Mouse (Mus musculus) forebrain, embryonic 13.5 days (tissue): Measurements from ENCODE around the gene Medag. TPM values are rescaled to one million over a fixed set of nuclear protein-coding genes. Genes with fewer than 3 reads are reported as not detected.
A peak's percentile ranks its signal among the peaks of the same experiment; 100 is the strongest.

Source experiments
- ATAC-seq: fragments of 200-750 bp; cut with Nextera tagmentation; 2 replicates; pipeline ENCODE4 v1.8.0; 2017
- H3K27ac ChIP-seq: fragments of 300-500 bp; sonication (generic); 2 replicates; pipeline ENCODE4 v1.5.1; 2015; ENCODE audit warnings: inconsistent platforms, mild to moderate bottlenecking, moderate library complexity
- H3K27me3 ChIP-seq: fragments of 300-500 bp; sonication (generic); 2 replicates; pipeline ENCODE4 v1.6.1; 2015; ENCODE audit warnings: mild to moderate bottlenecking, inconsistent platforms
- H3K36me3 ChIP-seq: fragments of 300-500 bp; sonication (generic); 2 replicates; pipeline ENCODE4 v1.6.1; 2015; ENCODE audit warnings: mild to moderate bottlenecking, inconsistent platforms; ENCODE audit not compliant: poor library complexity, severe bottlenecking
- H3K4me1 ChIP-seq: fragments of 300-500 bp; sonication (generic); 2 replicates; pipeline ENCODE4 v1.6.1; 2015; ENCODE audit warnings: inconsistent platforms
- H3K4me2 ChIP-seq: fragments of 300-500 bp; sonication (generic); 2 replicates; pipeline ENCODE4 v1.6.1; 2015; ENCODE audit warnings: inconsistent platforms, mild to moderate bottlenecking, moderate library complexity
- H3K4me3 ChIP-seq: fragments of 300-500 bp; sonication (generic); 2 replicates; pipeline ENCODE4 v1.5.1; 2015; ENCODE audit warnings: mild to moderate bottlenecking, inconsistent platforms
- H3K9ac ChIP-seq: fragments of 300-500 bp; sonication (generic); 2 replicates; pipeline ENCODE4 v1.6.1; 2015; ENCODE audit warnings: mild to moderate bottlenecking, inconsistent platforms
- H3K9me3 ChIP-seq: fragments of 300-500 bp; sonication (generic); replicated peaks from 2 replicates; pipeline ENCODE4 v1.6.1; 2016; ENCODE audit warnings: inconsistent platforms
- WGBS: fragments of 180-500 bp; shearing (Covaris S2); methylation state at CpG from one replicate; pipeline ENCODE4 v1.1.7; 2015; 5-methylcytosine and 5-hydroxymethylcytosine counted together
- polyA plus RNA-seq: library from polyadenylated mRNA; unstranded; fragments of >200 nt; fragmentation: Nextera tagmentation; extraction: Ambion mirVana; gene quantifications from 2 replicates; pipeline ENCODE4 v1.2.1, GENCODE M21; 2015

The Medag gene
- polyA plus RNA-seq, 1 experiment from 2014 or later: 1.1 TPM

DNA sequence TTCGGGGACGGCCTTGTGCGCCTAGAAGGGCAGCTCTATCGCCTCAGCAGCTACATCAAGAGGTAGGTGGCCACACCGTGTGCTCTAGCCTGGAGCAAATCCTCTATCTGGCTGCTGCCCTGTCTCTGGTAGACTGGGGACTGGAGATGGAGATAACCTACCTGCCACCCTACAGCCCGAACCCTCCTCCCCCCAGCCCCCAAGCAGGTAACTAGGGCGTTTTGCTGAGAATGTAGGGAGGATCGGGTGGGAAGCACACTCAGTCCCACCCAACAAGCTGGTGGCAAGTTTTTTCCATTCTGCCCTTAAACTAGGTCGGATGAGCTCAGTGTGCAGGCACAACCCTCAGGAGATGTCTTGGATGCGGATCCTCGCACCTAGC, 636 bp downstream of the Medag start:
- H3K4me2 ChIP-seq: peak overlapping the region; percentile 66
- ATAC-seq: peak; percentile 57; the same call in 1 of the 2 replicates
- no peak overlapping the region for H3K27ac ChIP-seq
- H3K4me3 ChIP-seq: peak overlapping the region; percentile 33
- 31% methylated on average over 11 of the region's 11 CpGs for WGBS
- no peaks in the 10 kb centered on the region for H3K36me3 ChIP-seq
- peak overlapping the region; percentile 61 for H3K9ac ChIP-seq
- H3K27me3 ChIP-seq: peaks cover 11% of the 10 kb centered on the region; the same call in 1 of the 2 replicates
- H3K9me3 ChIP-seq: peaks cover under 1% of the 10 kb centered on the region; the same call in 1 of the 2 replicates
- peaks cover 18% of the 10 kb centered on the region for H3K4me1 ChIP-seq

DNA sequence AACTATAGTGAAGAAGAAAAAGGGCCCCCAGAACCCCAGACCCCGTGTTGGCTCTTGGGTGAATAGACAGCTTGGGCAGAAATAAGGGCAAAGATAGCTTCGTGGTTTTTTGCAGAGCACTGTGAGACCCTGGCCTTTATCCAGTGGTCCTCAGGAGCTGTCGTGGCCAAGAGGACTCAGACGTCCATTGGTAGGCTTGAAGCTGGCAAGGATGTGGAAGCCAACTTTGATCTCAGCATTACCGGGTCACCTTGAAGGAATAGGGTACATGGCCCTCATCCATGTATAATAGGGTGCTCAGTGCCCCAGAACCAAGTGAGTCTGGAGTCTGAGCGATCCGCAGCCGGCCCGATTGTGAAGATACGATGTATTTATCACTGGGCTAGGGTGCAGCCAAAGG, 1.1 kb downstream of the Medag start:
- Histone ChIP-seq H3K36me3 (no peaks in the 10 kb centered on the region), H3K4me2 (peak overlapping the region; percentile 66), H3K9me3 (peaks cover 6% of the 10 kb centered on the region; the same call in 1 of the 2 replicates), H3K4me1 (peaks cover 18% of the 10 kb centered on the region), H3K27me3 (peaks cover 11% of the 10 kb centered on the region; the same call in 1 of the 2 replicates), H3K4me3 (no peak overlapping the region), H3K9ac (no peak overlapping the region), H3K27ac (no peak overlapping the region)
- ATAC-seq: no peak
- WGBS: 91% methylated on average over 10 of the region's 10 CpGs

DNA sequence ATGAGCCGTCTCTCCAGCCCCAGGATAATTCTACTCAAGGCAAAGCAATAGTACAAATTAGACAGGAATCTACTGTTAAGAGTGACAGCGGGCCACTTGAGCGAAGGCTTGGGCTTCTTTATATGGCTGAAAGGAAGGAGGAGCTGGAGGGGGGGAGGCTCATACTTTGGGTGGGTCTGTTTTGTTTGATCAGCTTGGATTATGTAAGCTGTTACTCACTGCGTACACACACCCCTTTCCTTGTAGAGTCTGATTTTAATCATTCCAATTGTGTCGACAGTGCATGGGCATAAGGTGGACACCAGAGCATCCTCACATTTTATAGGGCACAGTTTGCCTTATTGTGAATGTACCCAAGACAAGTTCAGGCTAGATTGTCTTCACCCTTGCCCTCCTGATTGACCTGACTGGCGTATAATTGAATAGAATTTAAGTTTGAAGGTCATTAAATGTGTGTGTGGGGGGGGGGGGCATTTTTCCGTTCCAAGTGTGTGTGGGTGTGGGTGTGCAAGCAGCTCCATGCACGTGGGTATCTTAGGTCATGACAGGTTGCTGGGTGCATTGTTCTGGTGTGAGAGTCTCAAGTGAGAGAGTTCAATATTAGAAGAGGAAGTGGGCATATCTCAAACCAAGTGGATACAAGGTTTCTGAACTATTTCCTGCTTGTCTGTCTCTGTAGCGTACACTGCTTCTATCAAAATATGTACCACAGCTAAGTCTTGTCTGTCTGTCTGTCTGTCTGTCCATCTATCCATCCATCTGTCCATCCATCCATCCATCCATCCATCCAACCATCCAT, 3.0 kb downstream of the Medag start:
- peaks cover 11% of the 10 kb centered on the region; the same call in 1 of the 2 replicates for H3K27me3 ChIP-seq
- ATAC-seq: no peak
- 80% methylated on average over 9 of the region's 9 CpGs for WGBS
- no peak overlapping the region for H3K4me3 ChIP-seq
- H3K9ac ChIP-seq: no peak overlapping the region
- peaks cover 6% of the 10 kb centered on the region; the same call in 1 of the 2 replicates for H3K9me3 ChIP-seq
- peaks cover 18% of the 10 kb centered on the region for H3K4me1 ChIP-seq
- H3K27ac ChIP-seq: no peak overlapping the region
- no peak overlapping the region for H3K4me2 ChIP-seq
- no peaks in the 10 kb centered on the region for H3K36me3 ChIP-seq

DNA sequence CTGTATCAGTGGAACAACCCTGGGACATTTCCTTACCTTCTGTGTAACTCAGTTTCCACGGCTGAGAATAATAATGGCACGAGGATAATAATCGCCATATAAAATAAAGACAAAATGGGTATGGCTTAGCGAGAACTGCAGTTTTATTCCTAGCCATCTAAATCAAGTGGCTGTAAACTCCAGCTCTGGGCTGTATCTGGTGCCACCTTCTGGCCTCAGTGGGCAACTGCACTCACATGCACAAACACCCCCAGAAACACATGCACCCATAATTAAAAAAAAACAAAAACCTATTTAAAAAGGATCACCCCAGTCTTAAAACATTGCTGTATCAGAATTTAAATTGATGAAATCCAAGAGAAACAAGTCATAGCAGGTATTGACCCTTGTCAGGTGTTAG, 5.8 kb downstream of the Medag start:
- no peak for ATAC-seq
- Histone ChIP-seq H3K36me3 (no peaks in the 10 kb centered on the region), H3K4me2 (no peak overlapping the region), H3K4me3 (no peak overlapping the region), H3K4me1 (peaks cover under 1% of the 10 kb centered on the region), H3K27ac (no peak overlapping the region), H3K9ac (no peak overlapping the region), H3K27me3 (peaks cover 5% of the 10 kb centered on the region; the same call in 1 of the 2 replicates), H3K9me3 (peaks cover 6% of the 10 kb centered on the region; the same call in 1 of the 2 replicates)
- WGBS: 96% methylated on average over 4 of the region's 4 CpGs

DNA sequence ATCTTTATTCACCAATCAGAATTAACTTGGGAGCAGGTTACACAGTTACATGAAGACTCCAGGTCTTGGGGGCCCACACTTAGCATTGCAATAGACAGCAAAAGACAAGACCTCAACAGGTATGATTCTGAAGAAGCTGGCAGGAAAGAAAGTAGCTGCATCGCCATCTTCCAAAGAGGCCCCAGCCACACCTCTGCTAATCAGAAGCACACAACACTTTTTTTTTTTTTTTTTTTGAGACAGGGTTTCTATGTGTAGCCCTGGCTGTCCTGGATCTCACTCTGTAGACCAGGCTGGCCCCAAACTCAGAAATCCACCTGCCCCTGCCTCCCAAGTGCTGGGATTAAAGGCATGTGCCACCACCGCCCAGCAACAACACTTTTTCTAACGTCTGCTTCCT, 15.0 kb downstream of the Medag start:
- H3K4me1 ChIP-seq: peaks cover 30% of the 10 kb centered on the region
- no peak for ATAC-seq
- no peak overlapping the region for H3K4me3 ChIP-seq
- no peaks in the 10 kb centered on the region for H3K9me3 ChIP-seq
- WGBS: 99% methylated on average over 3 of the region's 3 CpGs
- H3K4me2 ChIP-seq: no peak overlapping the region
- H3K36me3 ChIP-seq: no peaks in the 10 kb centered on the region
- no peak overlapping the region for H3K9ac ChIP-seq
- H3K27ac ChIP-seq: no peak overlapping the region
- H3K27me3 ChIP-seq: no peaks in the 10 kb centered on the region

DNA sequence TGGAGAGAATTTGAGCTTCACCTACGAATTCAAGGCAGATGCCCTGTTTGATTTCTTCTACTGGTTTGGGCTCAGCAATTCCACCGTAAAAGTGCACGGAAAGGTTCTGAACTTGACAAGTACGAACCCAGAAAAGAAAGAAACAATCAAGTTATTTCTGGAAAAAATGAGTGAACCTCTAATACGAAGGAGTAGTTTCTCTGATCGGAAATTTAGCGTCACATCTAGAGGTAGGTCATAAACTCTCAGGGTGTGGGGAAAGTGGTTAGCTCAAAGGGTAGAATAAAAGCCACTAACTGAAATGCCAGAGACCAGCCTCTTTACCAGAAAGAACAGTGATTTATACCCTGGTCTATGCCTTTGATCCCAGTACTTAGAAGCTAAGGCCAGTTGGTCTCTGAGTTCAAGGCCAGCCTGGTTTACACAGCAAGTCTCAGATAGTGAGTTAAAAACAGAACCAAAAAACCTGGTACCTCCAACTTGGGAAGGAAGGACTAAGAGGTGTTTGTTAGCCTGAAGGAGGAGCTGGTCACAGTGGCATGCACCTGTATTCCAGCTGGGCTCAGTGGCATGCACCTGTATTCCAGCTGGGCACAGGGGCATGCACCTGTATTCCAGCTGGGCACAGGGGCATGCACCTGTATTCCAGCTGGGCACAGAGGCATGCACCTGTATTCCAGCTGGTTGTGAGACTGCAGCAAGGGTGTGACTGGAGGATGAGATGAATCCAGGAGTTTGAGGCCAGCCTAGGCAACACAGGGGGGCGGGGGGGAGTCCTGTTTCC, 15.9 kb downstream of the Medag start:
- no peak overlapping the region for H3K4me3 ChIP-seq
- H3K9ac ChIP-seq: no peak overlapping the region
- no peak overlapping the region for H3K4me2 ChIP-seq
- peak overlapping the region; percentile 85; the same call in 1 of the 2 replicates for H3K27ac ChIP-seq
- 92% methylated on average over 8 of the region's 8 CpGs for WGBS
- H3K9me3 ChIP-seq: no peaks in the 10 kb centered on the region
- H3K4me1 ChIP-seq: peaks cover 30% of the 10 kb centered on the region
- no peaks in the 10 kb centered on the region for H3K27me3 ChIP-seq
- no peak for ATAC-seq
- no peaks in the 10 kb centered on the region for H3K36me3 ChIP-seq

DNA sequence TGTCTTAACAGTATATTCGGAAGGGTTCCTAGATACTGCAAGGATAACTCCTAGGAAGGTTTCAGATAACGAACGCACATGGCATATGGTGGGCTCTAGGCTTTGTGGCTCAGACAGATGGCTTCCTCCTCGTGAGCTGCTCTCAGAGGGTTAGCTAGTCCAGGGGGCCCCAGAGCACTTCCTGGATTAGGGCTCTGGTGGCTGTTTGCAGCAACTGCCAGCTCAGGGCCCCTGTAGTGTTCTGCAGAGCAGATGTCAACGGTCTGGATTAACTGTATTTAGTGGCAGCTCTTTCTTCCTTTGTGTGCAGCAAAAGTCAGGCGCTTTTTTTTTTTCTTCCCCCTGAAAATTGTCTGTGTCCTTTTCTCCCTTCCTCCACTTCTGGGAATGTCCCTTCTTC, 16.8 kb downstream of the Medag start:
- Histone ChIP-seq H3K27ac (peak overlapping the region; percentile 85), H3K27me3 (no peaks in the 10 kb centered on the region), H3K4me2 (peak overlapping the region; percentile 9; the same call in 1 of the 2 replicates), H3K9me3 (no peaks in the 10 kb centered on the region), H3K36me3 (no peaks in the 10 kb centered on the region), H3K4me1 (peaks cover 30% of the 10 kb centered on the region), H3K4me3 (no peak overlapping the region), H3K9ac (peak overlapping the region; percentile 34; the same call in 1 of the 2 replicates)
- 6% methylated on average over 6 of the region's 6 CpGs for WGBS
- ATAC-seq: peak; percentile 90

DNA sequence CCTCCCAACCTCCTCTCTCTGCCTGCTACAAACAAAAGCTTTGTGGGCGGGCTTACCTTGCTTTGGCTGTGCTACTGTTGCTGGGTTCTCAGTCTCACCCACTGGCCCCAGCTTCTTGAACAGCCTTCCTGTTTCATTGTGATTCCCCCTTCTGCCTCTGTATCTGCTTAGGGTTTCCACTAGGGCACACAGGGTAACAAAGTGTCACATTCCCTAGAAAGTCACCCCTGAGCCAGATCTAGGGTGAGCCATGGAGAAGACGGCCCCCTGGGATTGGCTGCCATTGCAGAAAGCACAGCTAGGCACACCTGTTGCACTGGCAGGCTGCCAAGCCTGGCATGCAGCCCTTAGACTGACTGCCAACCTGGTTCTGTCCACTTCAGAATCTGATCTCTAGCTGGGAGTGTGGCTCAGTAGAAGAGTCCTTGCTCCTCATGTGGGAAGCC, 17.3 kb downstream of the Medag start:
- H3K4me3 ChIP-seq: no peak overlapping the region
- 20% methylated on average over 2 of the region's 2 CpGs for WGBS
- H3K4me2 ChIP-seq: peak overlapping the region; percentile 9; the same call in 1 of the 2 replicates
- no peaks in the 10 kb centered on the region for H3K27me3 ChIP-seq
- H3K4me1 ChIP-seq: peaks cover 28% of the 10 kb centered on the region
- no peaks in the 10 kb centered on the region for H3K9me3 ChIP-seq
- peak overlapping the region; percentile 85 for H3K27ac ChIP-seq
- H3K36me3 ChIP-seq: no peaks in the 10 kb centered on the region
- ATAC-seq: peak; percentile 65
- H3K9ac ChIP-seq: no peak overlapping the region

DNA sequence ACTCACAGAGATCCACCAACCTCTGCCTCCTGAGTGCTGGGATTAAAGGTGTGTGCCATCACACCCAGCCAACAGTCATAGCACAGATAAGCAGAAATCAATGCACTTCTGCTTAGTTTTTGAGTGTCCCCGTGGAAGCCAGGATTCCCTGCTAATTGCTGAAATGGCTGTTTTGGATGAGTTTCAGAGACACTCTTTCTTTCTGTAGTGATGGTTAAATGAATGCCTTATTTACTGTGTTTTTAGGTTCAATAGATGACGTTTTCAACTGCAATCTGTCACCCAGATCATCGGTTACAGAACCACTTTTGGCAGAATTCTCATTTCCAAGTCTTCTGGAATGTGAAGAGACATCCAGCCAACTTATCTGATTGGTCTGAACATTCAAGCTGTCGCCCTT, 18.0 kb downstream of the Medag start:
- ATAC-seq: no peak
- H3K4me1 ChIP-seq: peaks cover 29% of the 10 kb centered on the region
- no peaks in the 10 kb centered on the region for H3K36me3 ChIP-seq
- H3K9ac ChIP-seq: no peak overlapping the region
- H3K4me2 ChIP-seq: no peak overlapping the region
- no peaks in the 10 kb centered on the region for H3K27me3 ChIP-seq
- 77% methylated on average over 4 of the region's 4 CpGs for WGBS
- H3K4me3 ChIP-seq: no peak overlapping the region
- peak overlapping the region; percentile 85; the same call in 1 of the 2 replicates for H3K27ac ChIP-seq
- no peaks in the 10 kb centered on the region for H3K9me3 ChIP-seq

DNA sequence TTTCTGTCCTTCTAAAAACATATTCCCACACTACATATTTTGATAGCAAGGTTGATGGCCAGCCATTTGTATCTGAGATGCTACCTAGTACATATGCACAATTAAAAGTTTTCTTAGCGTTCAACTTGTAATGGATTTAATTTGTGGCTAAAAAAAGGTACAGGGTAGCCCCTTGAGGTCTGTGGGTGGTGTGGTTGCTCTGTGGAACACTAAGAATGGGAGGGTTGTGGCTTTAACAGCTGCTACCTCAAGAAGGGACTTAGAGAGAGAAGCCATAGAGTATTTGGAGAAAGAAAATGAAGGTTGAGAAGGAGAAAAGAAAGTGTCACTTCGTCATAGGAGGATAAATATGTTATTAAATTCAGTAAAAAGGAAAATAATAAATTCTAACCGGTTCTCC, 19.4 kb downstream of the Medag start:
- no peak overlapping the region for H3K4me2 ChIP-seq
- H3K36me3 ChIP-seq: no peaks in the 10 kb centered on the region
- no peaks in the 10 kb centered on the region for H3K27me3 ChIP-seq
- peaks cover 31% of the 10 kb centered on the region for H3K4me1 ChIP-seq
- H3K9me3 ChIP-seq: no peaks in the 10 kb centered on the region
- 87% methylated on average over 3 of the region's 3 CpGs for WGBS
- H3K27ac ChIP-seq: no peak overlapping the region
- H3K9ac ChIP-seq: no peak overlapping the region
- no peak overlapping the region for H3K4me3 ChIP-seq
- ATAC-seq: no peak

DNA sequence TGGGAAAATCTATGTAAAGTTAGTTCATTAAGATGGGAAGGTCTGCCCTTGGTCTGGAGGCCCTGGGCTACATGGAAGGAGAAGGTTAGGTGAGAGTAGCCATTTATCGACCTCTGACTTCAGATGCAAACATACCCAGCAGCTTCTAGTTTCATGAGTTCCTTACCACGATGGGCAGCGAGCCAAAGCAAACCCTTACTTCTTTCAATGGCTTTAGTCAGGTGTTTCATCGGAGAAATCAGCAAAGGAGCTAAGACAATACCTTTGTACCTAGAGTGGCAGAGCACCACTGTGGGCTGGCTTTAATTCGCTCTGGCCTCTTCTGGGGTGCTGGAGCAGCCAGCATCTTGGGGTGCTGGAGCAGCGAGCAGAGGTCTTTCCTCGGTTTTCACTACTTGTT, 22.1 kb downstream of the Medag start:
- Histone ChIP-seq H3K4me1 (peaks cover 21% of the 10 kb centered on the region), H3K36me3 (no peaks in the 10 kb centered on the region), H3K9me3 (no peaks in the 10 kb centered on the region), H3K9ac (no peak overlapping the region), H3K27me3 (no peaks in the 10 kb centered on the region), H3K4me3 (no peak overlapping the region), H3K27ac (no peak overlapping the region), H3K4me2 (no peak overlapping the region)
- no peak for ATAC-seq
- 68% methylated on average over 7 of the region's 7 CpGs for WGBS

DNA sequence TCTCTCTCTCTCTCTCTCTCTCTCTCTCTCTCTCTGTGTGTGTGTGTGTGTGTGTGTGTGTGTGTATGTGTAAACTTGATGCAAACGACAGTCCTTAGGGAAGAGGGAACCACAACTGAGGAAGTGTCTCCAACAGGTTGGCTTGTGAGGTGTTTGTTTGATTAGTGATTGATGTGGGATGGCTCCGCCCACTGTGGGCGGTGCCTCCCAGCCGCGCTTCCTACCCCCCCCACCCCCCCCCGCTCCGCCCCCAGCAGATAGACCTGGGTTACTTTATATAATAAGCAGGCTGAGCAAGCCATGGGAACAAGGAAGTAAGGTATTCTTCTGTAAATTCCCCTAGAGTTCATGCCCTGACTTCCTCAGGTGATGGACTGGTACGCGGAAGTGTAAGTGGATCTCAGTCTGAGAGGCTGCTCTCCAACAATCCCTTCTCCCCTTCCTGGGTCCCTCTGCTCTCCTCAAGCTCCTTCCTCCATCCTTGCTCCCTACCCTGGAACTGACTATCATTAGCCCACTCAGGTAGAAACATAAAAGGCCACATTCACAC, 22.7 kb downstream of the Medag start:
- no peaks in the 10 kb centered on the region for H3K36me3 ChIP-seq
- peaks cover 21% of the 10 kb centered on the region for H3K4me1 ChIP-seq
- no peak for ATAC-seq
- H3K9ac ChIP-seq: no peak overlapping the region
- H3K4me3 ChIP-seq: no peak overlapping the region
- no peaks in the 10 kb centered on the region for H3K27me3 ChIP-seq
- no peak overlapping the region for H3K27ac ChIP-seq
- H3K4me2 ChIP-seq: no peak overlapping the region
- no peaks in the 10 kb centered on the region for H3K9me3 ChIP-seq
- WGBS: 34% methylated on average over 9 of the region's 9 CpGs
